Mouse (Mus musculus): ENCODE measurements around the gene Igsf21.

Gene Igsf21

GRCm38 (mm10) chr4:140052575-140052974, 194.0 kb downstream of the Igsf21 start:
- no peak for DNase-seq (ENCODE audit: low spot score in 2 of 2)

- no peak for DNase-seq (ENCODE audit: low spot score in 2 of 2)
Measured at GRCm38 (mm10) chr4:140047807-140048362, 198.7 kb downstream of the Igsf21 start.

- DNase-seq (ENCODE audit: low spot score in 2 of 2) = peak; percentile 17 to 28
Measured at GRCm38 (mm10) chr4:140043953-140044352, 202.6 kb downstream of the Igsf21 start.

- DNase-seq (ENCODE audit: low spot score in 2 of 2) = no peak
Measured at GRCm38 (mm10) chr4:140038586-140039411, 207.8 kb downstream of the Igsf21 start.

GRCm38 (mm10) chr4:140037784-140038387, 208.7 kb downstream of the Igsf21 start:
- peak; percentile 27 to 35 for DNase-seq (ENCODE audit: low spot score in 2 of 2)

GRCm38 (mm10) chr4:140035232-140035631, 211.4 kb downstream of the Igsf21 start:
- no peak for DNase-seq (ENCODE audit: low spot score in 2 of 2)

GRCm38 (mm10) chr4:140033394-140033793, 213.2 kb downstream of the Igsf21 start:
- peak in 1 of 2 experiments; percentile 10 for DNase-seq (ENCODE audit: low spot score in 2 of 2)

- no peak for DNase-seq (ENCODE audit: low spot score in 2 of 2)
Measured at GRCm38 (mm10) chr4:140030415-140030814, 216.2 kb downstream of the Igsf21 start.

GRCm38 (mm10) chr4:140030040-140030386, 216.6 kb downstream of the Igsf21 start:
- no peak for DNase-seq (ENCODE audit: low spot score in 2 of 2)

GRCm38 (mm10) chr4:140029324-140030039, 217.1 kb downstream of the Igsf21 start:
- no peak for DNase-seq (ENCODE audit: low spot score in 2 of 2)

- DNase-seq (ENCODE audit: low spot score in 2 of 2) = no peak
Measured at GRCm38 (mm10) chr4:140023833-140024232, 222.8 kb downstream of the Igsf21 start.

- DNase-seq (ENCODE audit: low spot score in 2 of 2) = no peak
Measured at GRCm38 (mm10) chr4:140015916-140016315, 230.7 kb downstream of the Igsf21 start.

- DNase-seq (ENCODE audit: low spot score in 2 of 2) = no peak
Measured at GRCm38 (mm10) chr4:140010728-140011470, 235.7 kb downstream of the Igsf21 start.

GRCm38 (mm10) chr4:140004932-140005331, 241.7 kb downstream of the Igsf21 start:
- DNase-seq (ENCODE audit: low spot score in 2 of 2) = no peak

GRCm38 (mm10) chr4:140004170-140004569, 242.4 kb downstream of the Igsf21 start:
- no peak for DNase-seq (ENCODE audit: low spot score in 2 of 2)

- DNase-seq (ENCODE audit: low spot score in 2 of 2) = no peak
Measured at GRCm38 (mm10) chr4:140002069-140002468, 244.5 kb downstream of the Igsf21 start.

- DNase-seq (ENCODE audit: low spot score in 2 of 2) = no peak
Measured at GRCm38 (mm10) chr4:140000911-140001310, 245.7 kb downstream of the Igsf21 start.

- no peak for DNase-seq (ENCODE audit: low spot score in 2 of 2)
Measured at GRCm38 (mm10) chr4:139999033-139999432, 247.6 kb downstream of the Igsf21 start.

GRCm38 (mm10) chr4:139995659-139996058, 250.9 kb downstream of the Igsf21 start:
- DNase-seq (ENCODE audit: low spot score in 2 of 2) = no peak

- DNase-seq (ENCODE audit: low spot score in 2 of 2) = no peak
Measured at GRCm38 (mm10) chr4:139993111-139993755, 253.4 kb downstream of the Igsf21 start.

GRCm38 (mm10) chr4:139986913-139987312, 259.7 kb downstream of the Igsf21 start:
- no peak for DNase-seq (ENCODE audit: low spot score in 2 of 2)

Data from heart, adult 9 months (tissue).